Mouse (Mus musculus) CD4-positive, CD25-positive, alpha-beta regulatory T cell, adult 4 months (primary cell): Measurements from ENCODE around the gene Vmn1r235. TPM values are rescaled to one million over a fixed set of nuclear protein-coding genes. Genes with fewer than 3 reads are reported as not detected.
"Not testable (repeated sequence)": the region's sequence is repeated elsewhere in the genome, so short reads cannot be mapped to it uniquely, and the experiment has no call there.

Experiments used
- ATAC-seq: one replicate; pipeline ENCODE4 v1.8.0; 2017
- polyA plus RNA-seq, 2 experiments: library from polyadenylated mRNA; unstranded; fragments of 100-300 nt; shearing (Covaris generic); gene quantifications; one replicate each; pipeline ENCODE4 v1.2.1; 2017

Gene Vmn1r235
- polyA plus RNA-seq: under 1 TPM in 1 of 2 experiments, not detected in 1; 0.30 TPM

GRCm38 (mm10) chr17:21256111-21256510, at the start of gene Vmn1r235:
Gene Vmn1r235, plus strand, starts transcription at chr17:21256411.
- no peak for ATAC-seq

GRCm38 (mm10) chr17:21211081-21211480, 45.1 kb upstream of the Vmn1r235 start:
- ATAC-seq: not testable (repeated sequence)

- ATAC-seq: no peak
Observed at GRCm38 (mm10) chr17:21225787-21226186, 30.4 kb upstream of the Vmn1r235 start, which contains the start of gene Vmn1r234. Gene Vmn1r234, plus strand, starts transcription at chr17:21226087.

GRCm38 (mm10) chr17:21231654-21232053, 24.6 kb upstream of the Vmn1r235 start:
- peak; percentile 91 for ATAC-seq

- ATAC-seq: peak; percentile 81
Observed at GRCm38 (mm10) chr17:21272103-21272502, 15.9 kb downstream of the Vmn1r235 start.

GRCm38 (mm10) chr17:21282642-21283041, 26.4 kb downstream of the Vmn1r235 start, which contains the start of gene Vmn1r236:
Gene Vmn1r236, plus strand, starts transcription at chr17:21282942.
- no peak for ATAC-seq

GRCm38 (mm10) chr17:21284395-21284794, 28.2 kb downstream of the Vmn1r235 start:
- peak; percentile 86 for ATAC-seq

- ATAC-seq: no peak
Observed at GRCm38 (mm10) chr17:21289695-21290094, 33.5 kb downstream of the Vmn1r235 start.

- no peak for ATAC-seq
Observed at GRCm38 (mm10) chr17:21311565-21311964, 55.4 kb downstream of the Vmn1r235 start, which contains the start of gene Vmn1r237. Gene Vmn1r237, plus strand, starts transcription at chr17:21311865.

Other genes starting within 250 kb of the Vmn1r235 start
- 10 to 100 TPM; 19.6 to 20.4 TPM for gene Zfp160, start 247.5 kb upstream of the Vmn1r235 start, polyA plus RNA-seq
- not detected for gene Vmn1r234, start 30.3 kb upstream of the Vmn1r235 start, polyA plus RNA-seq
- gene Vmn1r236, start 26.5 kb downstream of the Vmn1r235 start, polyA plus RNA-seq: not detected
- not detected for gene Vmn1r237, start 55.5 kb downstream of the Vmn1r235 start, polyA plus RNA-seq
- gene Zfp677, start 127.3 kb downstream of the Vmn1r235 start, polyA plus RNA-seq: 10 to 100 TPM; 18.3 to 20.2 TPM
- 10 to 100 TPM; 11.7 to 13.0 TPM for gene Zfp54, start 166.8 kb downstream of the Vmn1r235 start, polyA plus RNA-seq
- gene Zfp51, start 194.0 kb downstream of the Vmn1r235 start, polyA plus RNA-seq: 10 to 100 TPM; 41.9 to 43.0 TPM
- 10 to 100 TPM; 44.8 to 46.9 TPM for gene Zfp53, start 232.6 kb downstream of the Vmn1r235 start, polyA plus RNA-seq